Mouse (Mus musculus) C2C12 (cell line): ENCODE measurements around the gene Tyrp1. TPM values are rescaled to one million over a fixed set of nuclear protein-coding genes. Genes with fewer than 3 reads are reported as not detected.

Experiments
- H3K27me3 ChIP-seq: one replicate; pipeline ENCODE4 v1.6.1; 2011; ENCODE audit not compliant: control insufficient read depth, insufficient read depth, insufficient read length
- H3K36me3 ChIP-seq: one replicate; pipeline ENCODE4 v1.6.1; 2011; ENCODE audit not compliant: control insufficient read depth, insufficient read depth
- H3K4me3 ChIP-seq: one replicate; pipeline ENCODE4 v1.5.1; 2011; ENCODE audit warnings: mild to moderate bottlenecking, control low read depth; ENCODE audit not compliant: poor library complexity, insufficient read depth, severe bottlenecking
- H3K79me2 ChIP-seq: one replicate; pipeline ENCODE4 v1.6.1; 2011; ENCODE audit not compliant: control insufficient read depth, insufficient read depth
- H3K79me3 ChIP-seq: one replicate; pipeline ENCODE4 v1.6.1; 2011; ENCODE audit warnings: low read depth, control low read depth
- H3ac ChIP-seq: one replicate; pipeline ENCODE3; 2011; ENCODE audit warnings: low read depth; ENCODE audit not compliant: control insufficient read depth, insufficient read length
- CEBPB ChIP-seq: IDR thresholded peaks from one replicate; pipeline ENCODE4 v1.6.1; 2011; ENCODE audit warnings: low read depth, mild to moderate bottlenecking, control low read depth, moderate library complexity
- CTCF ChIP-seq: IDR thresholded peaks from one replicate; pipeline ENCODE4 v1.5.1; 2011; ENCODE audit not compliant: control insufficient read depth, insufficient read depth, insufficient read length
- FOSL1 ChIP-seq: IDR thresholded peaks from one replicate; pipeline ENCODE4 v1.8.0; 2011; ENCODE audit warnings: mild to moderate bottlenecking, low read length; ENCODE audit not compliant: poor library complexity, insufficient read depth, severe bottlenecking
- MAX ChIP-seq: IDR thresholded peaks from one replicate; pipeline ENCODE4 v1.6.1; 2011; ENCODE audit warnings: mild to moderate bottlenecking, control low read depth
- MYOD1 ChIP-seq: IDR thresholded peaks from one replicate; pipeline ENCODE4 v1.6.1; 2011; ENCODE audit warnings: low read depth; ENCODE audit not compliant: control insufficient read depth, insufficient read length
- MYOG ChIP-seq: IDR thresholded peaks from one replicate; pipeline ENCODE4 v1.6.1; 2011; ENCODE audit not compliant: control insufficient read depth, insufficient read length; ENCODE audit errors: extremely low read depth
- USF1 ChIP-seq: IDR thresholded peaks from one replicate; pipeline ENCODE4 v1.6.1; 2011; ENCODE audit warnings: low read depth, mild to moderate bottlenecking, control low read depth, moderate library complexity
- polyA plus RNA-seq: library from polyadenylated mRNA; unstranded; fragments of >200 nt; fragmentation: generic; extraction: Trizol; gene quantifications from one replicate; pipeline ENCODE4 v1.2.1, GENCODE M21; 2012; ENCODE audit warnings: missing spikeins

The Tyrp1 gene
- polyA plus RNA-seq, 1 experiment: not detected

- Histone ChIP-seq H3K27me3 (no peaks in the 10 kb centered on the region), H3K79me3 (no peaks in the 10 kb centered on the region), H3K4me3 (no peak overlapping the region), H3K79me2 (no peaks in the 10 kb centered on the region), H3K36me3 (no peaks in the 10 kb centered on the region), H3ac (no peak overlapping the region)
- no peak for TF ChIP-seq CEBPB
- no peak for TF ChIP-seq MYOD1
- no peak for TF ChIP-seq MAX
- TF ChIP-seq USF1: no peak
- no peak for TF ChIP-seq MYOG
- no peak for TF ChIP-seq FOSL1
- no peak for TF ChIP-seq CTCF
These were observed 61.5 kb downstream of the Tyrp1 start for GRCm38 (mm10) chr4:80895278-80895894.

Other genes starting within 250 kb of the Tyrp1 start
- 42.9 TPM for gene Lurap1l, start 76.5 kb downstream of the Tyrp1 start, polyA plus RNA-seq